Mouse (Mus musculus): ENCODE data around the gene Srarp.

Gene Srarp

GRCm38 (mm10) chr4:141389366-141390150 is 46.3 kb downstream of the Srarp start:
- DNase-seq (ENCODE audit: low read depth, low spot score): no peak

DNA sequence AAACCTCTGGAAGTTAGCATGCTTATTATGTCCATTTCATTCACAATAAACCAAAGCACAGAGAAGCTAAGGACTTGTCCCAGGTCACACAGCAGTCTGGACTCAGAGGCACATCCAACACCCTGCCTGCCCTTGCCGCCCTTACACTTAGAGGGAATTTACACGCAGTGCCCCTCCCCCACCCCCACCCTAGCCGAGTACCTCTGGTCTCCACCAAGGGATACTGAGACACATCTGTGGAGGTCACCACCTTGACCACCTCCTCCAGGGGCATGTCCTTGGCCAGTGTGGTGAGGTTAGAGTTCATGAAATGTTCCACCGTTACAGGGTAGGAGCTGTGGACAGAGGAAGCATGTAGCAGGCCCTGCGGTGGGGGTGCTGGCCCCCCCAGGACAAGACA is 48.0 kb downstream of the Srarp start:
- DNase-seq (ENCODE audit: low read depth, low spot score): no peak

- DNase-seq (ENCODE audit: low read depth, low spot score): peak; percentile 81
Measured at GRCm38 (mm10) chr4:141387093-141387784, 48.7 kb downstream of the Srarp start.

- DNase-seq (ENCODE audit: low read depth, low spot score): no peak
Measured at GRCm38 (mm10) chr4:141386150-141386549, 49.8 kb downstream of the Srarp start.

- peak; percentile 79 for DNase-seq (ENCODE audit: low read depth, low spot score)
Measured at GRCm38 (mm10) chr4:141385275-141385674, 50.6 kb downstream of the Srarp start.
